Mouse (Mus musculus): ENCODE data around the gene Cacfd1.

- no peak for TF ChIP-seq CTCF (IDR thresholded peaks at IDR 0.05; ENCODE audit: insufficient read depth, low read depth, low read length)
- TF ChIP-seq POLR2A (IDR thresholded peaks at IDR 0.05; ENCODE audit: insufficient read depth, low read depth, low read length) = no peak
Measured at GRCm38 (mm10) chr2:26960756-26961155, 49.0 kb upstream of the Cacfd1 start.
